Comparison of ENCODE assay signal across 18 mouse cellular contexts in the genomic region with DNA sequence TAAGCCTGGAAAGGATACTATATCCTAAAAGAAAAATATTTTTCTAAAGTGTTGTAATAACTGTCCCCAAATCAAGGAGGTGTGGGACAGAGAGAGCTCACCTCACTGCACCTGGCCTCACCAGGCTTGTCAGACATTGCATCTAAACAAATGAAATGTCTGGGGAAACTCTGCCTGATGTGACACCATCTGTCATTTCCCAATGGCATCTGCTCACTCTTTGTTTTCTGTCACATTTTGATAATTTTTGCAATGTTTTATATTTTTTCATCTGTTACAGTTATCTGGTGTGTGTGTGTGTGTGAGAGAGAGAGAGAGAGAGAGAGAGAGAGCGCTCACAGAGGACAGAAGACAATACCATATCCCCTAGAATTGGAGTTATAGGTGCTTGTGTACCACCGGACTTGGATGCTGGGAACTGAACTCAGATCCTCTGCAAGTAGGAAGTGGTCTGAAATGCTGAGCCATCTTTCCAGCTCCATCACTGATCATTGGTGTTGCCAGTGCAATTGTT.
"Had no signal": no experiment of that assay in that cellular context is flagged by ENCODE, and none has a peak within 500 bp of the region (broad histone marks: within the 10 kb centered on the region; RNA-seq: fewer than 3 reads in every experiment).

No protein-coding gene starts in this region.

- H3K4me1 ChIP-seq: liver, embryonic 15.5 days; midbrain, embryonic 10.5 days; neural tube, embryonic 12.5 days had no signal

- H3K9ac ChIP-seq: liver, embryonic 15.5 days; neural tube, embryonic 12.5 days had no signal

- H3K27ac ChIP-seq: left cerebral cortex, adult 2 months; limb, embryonic 10.5 days; liver, embryonic 15.5 days; midbrain, embryonic 10.5 days; neural tube, embryonic 12.5 days had no signal

- ATAC-seq: intestine, embryonic 16.5 days had no signal

- H3K36me3 ChIP-seq: limb, embryonic 10.5 days; liver, embryonic 15.5 days; midbrain, embryonic 10.5 days; neural tube, embryonic 12.5 days had no signal

- H3K4me3 ChIP-seq: left cerebral cortex, adult 2 months; limb, embryonic 10.5 days; liver, embryonic 15.5 days; midbrain, embryonic 10.5 days; neural tube, embryonic 12.5 days had no signal

- DNase-seq: kidney, adult 2 months; kidney, postnatal 25 days; lung, adult 2 months; lung, postnatal 10 days; lung, postnatal 4 days; midbrain, embryonic 14.5 days; retina, postnatal 1 day; right cerebral cortex, postnatal 4 days; spleen, adult 18-20 months; thymus, adult 18-20 months; thymus, postnatal 14 days had no signal

- H3K27me3 ChIP-seq: liver, embryonic 15.5 days; neural tube, embryonic 12.5 days had no signal

- H3K4me2 ChIP-seq: liver, embryonic 11.5 days; liver, embryonic 15.5 days; neural tube, embryonic 12.5 days had no signal

- H3K9me3 ChIP-seq: limb, embryonic 10.5 days; liver, embryonic 15.5 days; midbrain, embryonic 10.5 days; neural tube, embryonic 12.5 days had no signal
